Mouse (Mus musculus): ENCODE measurements at regions not wholly inside any gene's neighbourhood (a gene's known extent, or its start where the extent isn't known, plus 50 kb on each side); places are given as distances from the start of the nearest gene placed in this dataset.
"Not testable (repeated sequence)": the region's sequence is repeated elsewhere in the genome, so short reads cannot be mapped to it uniquely, and the experiment has no call there.

DNA sequence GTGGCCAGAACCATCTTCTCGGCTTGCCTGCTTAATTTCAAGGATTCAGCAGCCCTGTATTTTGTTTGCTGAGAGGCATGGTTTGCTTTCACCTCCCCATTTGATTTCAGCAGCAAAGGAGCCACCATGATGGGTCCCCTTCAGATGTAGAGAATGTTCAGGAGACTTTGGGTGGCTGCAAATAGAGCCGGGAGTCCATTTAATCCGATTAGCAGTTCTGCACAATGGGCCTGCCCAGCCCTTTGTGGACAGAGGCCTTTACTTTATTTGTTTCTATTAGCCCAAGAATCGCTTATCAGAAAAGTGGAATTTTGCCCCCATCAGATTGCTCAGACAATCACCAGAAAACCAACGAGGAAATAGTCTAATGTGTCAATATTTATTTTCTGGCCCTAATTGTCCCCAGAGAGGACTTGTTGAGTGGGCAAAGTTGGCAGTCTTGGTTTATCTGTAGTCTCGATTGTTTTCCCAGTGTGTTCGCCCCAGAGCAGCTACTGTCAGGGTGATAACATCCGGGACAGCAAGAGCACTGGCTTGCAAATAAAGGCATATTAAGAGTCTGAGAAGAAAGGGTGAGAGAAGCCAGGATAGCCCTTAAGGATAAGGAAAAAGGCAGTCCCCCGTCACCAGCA, 130.6 kb upstream of the Kiz start:
- no peak overlapping the region for H3K27ac ChIP-seq (ENCODE audit: low read depth, low read length)
- H3K4me1 ChIP-seq (ENCODE audit: control insufficient read depth, insufficient read depth, low read length), result no peaks in the 10 kb centered on the region
- no peaks in the 10 kb centered on the region for H3K9me3 ChIP-seq (ENCODE audit: control insufficient read depth, low read length)
- WGBS, result 79% methylated on average over 9 of the region's 9 CpGs
- ATAC-seq (ENCODE audit: low FRiP score, low TSS enrichment), result no peak
- no peak overlapping the region for H3K4me3 ChIP-seq (ENCODE audit: low read length)
- no peak overlapping the region for H3K9ac ChIP-seq (ENCODE audit: low read depth, low read length)
- no peaks in the 10 kb centered on the region; the same call in 1 of the 2 replicates for H3K27me3 ChIP-seq (ENCODE audit: control insufficient read depth, insufficient read depth, low read length)
- no peaks in the 10 kb centered on the region for H3K36me3 ChIP-seq (ENCODE audit: control insufficient read depth, insufficient read depth, low read length)
- no peak overlapping the region for H3K4me2 ChIP-seq (replicated peaks; ENCODE audit: low read depth, low read length)

DNA sequence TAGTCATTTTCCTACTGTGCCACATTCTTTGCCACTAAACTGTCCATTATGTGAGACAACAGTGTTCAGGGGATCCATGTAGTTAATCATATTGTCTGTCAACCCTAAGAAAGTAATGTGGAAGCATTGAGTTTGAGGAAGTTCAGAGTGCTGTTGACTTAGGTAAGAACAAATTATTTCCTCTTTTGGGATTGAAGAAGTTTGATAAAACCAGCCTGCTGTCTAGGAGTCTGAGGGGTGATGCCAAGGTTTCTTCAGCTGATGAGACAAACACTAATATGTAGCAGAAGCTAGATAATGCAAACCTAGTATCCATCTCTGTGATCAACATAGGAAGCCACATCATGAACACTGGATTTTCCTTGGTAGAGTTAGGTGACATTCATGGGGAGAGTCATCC, 127.0 kb upstream of the Kiz start:
- no peak for ATAC-seq (ENCODE audit: low FRiP score, low TSS enrichment)
- Histone ChIP-seq H3K27ac (ENCODE audit: low read depth, low read length) (no peak overlapping the region), H3K36me3 (ENCODE audit: control insufficient read depth, insufficient read depth, low read length) (no peaks in the 10 kb centered on the region)

GRCm38 (mm10) chr2:146731081-146731480, 124.6 kb upstream of the Kiz start:
- WGBS, result 88% methylated on average over 3 of the region's 3 CpGs
- Histone ChIP-seq H3K4me3 (ENCODE audit: low read length) (no peak overlapping the region), H3K4me2 (replicated peaks; ENCODE audit: low read depth, low read length) (no peak overlapping the region), H3K36me3 (ENCODE audit: control insufficient read depth, insufficient read depth, low read length) (no peaks in the 10 kb centered on the region), H3K27ac (ENCODE audit: low read depth, low read length) (no peak overlapping the region), H3K9ac (ENCODE audit: low read depth, low read length) (no peak overlapping the region), H3K4me1 (ENCODE audit: control insufficient read depth, insufficient read depth, low read length) (no peaks in the 10 kb centered on the region), H3K27me3 (ENCODE audit: control insufficient read depth, insufficient read depth, low read length) (no peaks in the 10 kb centered on the region), H3K9me3 (ENCODE audit: control insufficient read depth, low read length) (no peaks in the 10 kb centered on the region)
- no peak for ATAC-seq (ENCODE audit: low FRiP score, low TSS enrichment)

More for the DNA sequence above, 127.0 kb upstream of the Kiz start:
- H3K4me3 ChIP-seq (ENCODE audit: low read length), result no peak overlapping the region
- H3K4me1 ChIP-seq (ENCODE audit: control insufficient read depth, insufficient read depth, low read length), result no peaks in the 10 kb centered on the region
- no peaks in the 10 kb centered on the region for H3K27me3 ChIP-seq (ENCODE audit: control insufficient read depth, insufficient read depth, low read length)
- no peak overlapping the region for H3K4me2 ChIP-seq (replicated peaks; ENCODE audit: low read depth, low read length)
- no peak overlapping the region for H3K9ac ChIP-seq (ENCODE audit: low read depth, low read length)
- no peaks in the 10 kb centered on the region for H3K9me3 ChIP-seq (ENCODE audit: control insufficient read depth, low read length)

DNA sequence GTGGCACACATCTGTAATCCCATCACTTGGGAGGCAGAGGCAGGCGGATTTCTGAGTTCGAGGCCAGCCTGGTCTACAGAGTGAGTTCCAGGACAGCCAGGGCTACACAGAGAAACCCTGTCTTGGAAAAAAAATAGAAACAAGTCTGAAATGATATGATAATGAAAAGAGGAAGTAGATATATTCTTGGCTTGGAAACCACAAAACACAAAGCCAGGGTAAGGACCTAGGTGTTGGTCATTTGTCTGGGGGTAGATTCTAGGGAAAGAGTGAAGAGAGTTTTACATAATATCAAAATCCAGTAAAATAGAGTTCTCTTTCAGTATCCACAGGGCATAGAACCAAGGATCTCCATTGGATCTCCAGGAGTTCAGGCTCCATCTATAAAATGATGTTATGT, 122.8 kb upstream of the Kiz start:
- H3K9ac ChIP-seq (ENCODE audit: low read depth, low read length); H3K9me3 ChIP-seq (ENCODE audit: control insufficient read depth, low read length); H3K27me3 ChIP-seq (ENCODE audit: control insufficient read depth, insufficient read depth, low read length); H3K27ac ChIP-seq (ENCODE audit: low read depth, low read length); H3K4me2 ChIP-seq (replicated peaks; ENCODE audit: low read depth, low read length); H3K4me3 ChIP-seq (ENCODE audit: low read length); H3K36me3 ChIP-seq (ENCODE audit: control insufficient read depth, insufficient read depth, low read length); ATAC-seq (ENCODE audit: low FRiP score, low TSS enrichment); H3K4me1 ChIP-seq (ENCODE audit: control insufficient read depth, insufficient read depth, low read length): not testable (repeated sequence)
- no CpG with 5 or more reads among the region's 2 CpGs for WGBS

DNA sequence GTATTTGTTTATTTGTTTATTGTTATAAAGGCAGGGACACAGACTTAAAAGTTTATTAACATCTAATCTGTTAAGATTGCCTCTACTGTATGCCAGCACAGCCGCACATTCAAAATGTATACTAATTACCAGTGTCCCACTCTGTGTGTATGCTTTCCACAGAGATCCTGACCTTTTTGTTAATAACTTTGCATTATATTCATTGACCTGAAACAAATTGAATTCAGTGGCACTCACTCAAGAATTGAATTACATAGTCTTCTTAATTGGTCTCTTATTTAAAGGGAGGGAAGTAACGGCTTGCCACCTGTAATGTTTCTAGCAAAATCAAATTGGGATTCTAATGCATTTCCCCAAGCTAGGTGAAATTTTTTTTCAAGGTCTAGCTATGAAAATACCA, 111.3 kb upstream of the Kiz start:
- Histone ChIP-seq H3K27me3 (ENCODE audit: control insufficient read depth, insufficient read depth, low read length) (no peaks in the 10 kb centered on the region), H3K27ac (ENCODE audit: low read depth, low read length) (no peak overlapping the region)

GRCm38 (mm10) chr2:146745012-146745682, 110.5 kb upstream of the Kiz start:
- Histone ChIP-seq H3K27me3 (ENCODE audit: control insufficient read depth, insufficient read depth, low read length) (no peaks in the 10 kb centered on the region), H3K9ac (ENCODE audit: low read depth, low read length) (no peak overlapping the region), H3K4me3 (ENCODE audit: low read length) (no peak overlapping the region), H3K9me3 (ENCODE audit: control insufficient read depth, low read length) (no peaks in the 10 kb centered on the region), H3K4me1 (ENCODE audit: control insufficient read depth, insufficient read depth, low read length) (no peaks in the 10 kb centered on the region), H3K4me2 (replicated peaks; ENCODE audit: low read depth, low read length) (no peak overlapping the region), H3K27ac (ENCODE audit: low read depth, low read length) (no peak overlapping the region), H3K36me3 (ENCODE audit: control insufficient read depth, insufficient read depth, low read length) (no peaks in the 10 kb centered on the region)
- 84% methylated on average over 18 of the region's 18 CpGs for WGBS
- no peak for ATAC-seq (ENCODE audit: low FRiP score, low TSS enrichment)

More for the DNA sequence above, 111.3 kb upstream of the Kiz start:
- no peaks in the 10 kb centered on the region for H3K36me3 ChIP-seq (ENCODE audit: control insufficient read depth, insufficient read depth, low read length)
- H3K4me3 ChIP-seq (ENCODE audit: low read length), result no peak overlapping the region
- no peak for ATAC-seq (ENCODE audit: low FRiP score, low TSS enrichment)
- no peaks in the 10 kb centered on the region for H3K9me3 ChIP-seq (ENCODE audit: control insufficient read depth, low read length)
- 77% methylated on average over 2 of the region's 2 CpGs for WGBS
- no peak overlapping the region for H3K9ac ChIP-seq (ENCODE audit: low read depth, low read length)
- H3K4me2 ChIP-seq (replicated peaks; ENCODE audit: low read depth, low read length), result no peak overlapping the region
- H3K4me1 ChIP-seq (ENCODE audit: control insufficient read depth, insufficient read depth, low read length), result no peaks in the 10 kb centered on the region

DNA sequence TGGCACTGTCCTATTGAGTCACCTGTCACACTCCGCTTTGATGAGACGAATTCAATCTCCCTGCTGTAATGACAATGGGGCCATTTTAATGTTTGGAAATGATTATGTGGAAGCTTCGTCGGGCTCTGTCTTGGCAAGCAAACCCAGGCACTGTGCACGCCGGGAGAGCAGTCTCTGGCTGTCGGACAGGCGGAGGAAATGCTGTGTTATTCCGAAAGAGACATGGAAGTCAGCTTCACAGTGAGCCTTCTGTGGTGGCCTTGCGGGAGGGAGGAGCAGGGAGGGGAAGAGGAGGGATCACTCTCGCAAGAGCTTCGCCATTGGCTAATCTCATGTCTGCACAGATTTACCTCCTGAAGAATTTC, 110.0 kb upstream of the Kiz start:
- ATAC-seq (ENCODE audit: low FRiP score, low TSS enrichment), result no peak
- Histone ChIP-seq H3K9ac (ENCODE audit: low read depth, low read length) (no peak overlapping the region), H3K4me2 (replicated peaks; ENCODE audit: low read depth, low read length) (no peak overlapping the region), H3K36me3 (ENCODE audit: control insufficient read depth, insufficient read depth, low read length) (no peaks in the 10 kb centered on the region), H3K4me1 (ENCODE audit: control insufficient read depth, insufficient read depth, low read length) (no peaks in the 10 kb centered on the region), H3K9me3 (ENCODE audit: control insufficient read depth, low read length) (no peaks in the 10 kb centered on the region), H3K27me3 (ENCODE audit: control insufficient read depth, insufficient read depth, low read length) (no peaks in the 10 kb centered on the region), H3K27ac (ENCODE audit: low read depth, low read length) (no peak overlapping the region), H3K4me3 (ENCODE audit: low read length) (no peak overlapping the region)
- 77% methylated on average over 12 of the region's 12 CpGs for WGBS

- WGBS, result 28% methylated on average over 2 of the region's 2 CpGs
- Histone ChIP-seq H3K4me2 (replicated peaks; ENCODE audit: low read depth, low read length) (no peak overlapping the region), H3K36me3 (ENCODE audit: control insufficient read depth, insufficient read depth, low read length) (no peaks in the 10 kb centered on the region), H3K27ac (ENCODE audit: low read depth, low read length) (no peak overlapping the region), H3K9ac (ENCODE audit: low read depth, low read length) (no peak overlapping the region), H3K9me3 (ENCODE audit: control insufficient read depth, low read length) (no peaks in the 10 kb centered on the region), H3K27me3 (ENCODE audit: control insufficient read depth, insufficient read depth, low read length) (no peaks in the 10 kb centered on the region), H3K4me1 (ENCODE audit: control insufficient read depth, insufficient read depth, low read length) (no peaks in the 10 kb centered on the region), H3K4me3 (ENCODE audit: low read length) (no peak overlapping the region)
- no peak for ATAC-seq (ENCODE audit: low FRiP score, low TSS enrichment)
These were observed 101.7 kb upstream of the Kiz start for GRCm38 (mm10) chr2:146753988-146754387.

GRCm38 (mm10) chr2:146763522-146764144, 92.0 kb upstream of the Kiz start:
- Histone ChIP-seq H3K27ac (ENCODE audit: low read depth, low read length) (no peak overlapping the region), H3K4me3 (ENCODE audit: low read length) (no peak overlapping the region), H3K9ac (ENCODE audit: low read depth, low read length) (no peak overlapping the region), H3K4me2 (replicated peaks; ENCODE audit: low read depth, low read length) (no peak overlapping the region), H3K27me3 (ENCODE audit: control insufficient read depth, insufficient read depth, low read length) (no peaks in the 10 kb centered on the region), H3K4me1 (ENCODE audit: control insufficient read depth, insufficient read depth, low read length) (no peaks in the 10 kb centered on the region), H3K9me3 (ENCODE audit: control insufficient read depth, low read length) (no peaks in the 10 kb centered on the region), H3K36me3 (ENCODE audit: control insufficient read depth, insufficient read depth, low read length) (no peaks in the 10 kb centered on the region)
- 68% methylated on average over 18 of the region's 18 CpGs for WGBS
- ATAC-seq (ENCODE audit: low FRiP score, low TSS enrichment), result no peak

Data from kidney, embryonic 14.5 days (tissue).